Mouse (Mus musculus): ENCODE data around the gene Kansl3. TPM values are rescaled to one million over a fixed set of nuclear protein-coding genes. Genes with fewer than 3 reads are reported as not detected.

The Kansl3 gene
- polyA plus RNA-seq, 1 experiment, result 48.4 TPM

- Histone ChIP-seq H3K9ac (ENCODE audit: low read depth, poor library complexity, severe bottlenecking) (no peak overlapping the region), H3K27me3 (ENCODE audit: control insufficient read depth, insufficient read depth, low read length, poor library complexity, severe bottlenecking) (no peaks in the 10 kb centered on the region), H3K4me1 (ENCODE audit: control insufficient read depth, insufficient read depth, low read length) (no peaks in the 10 kb centered on the region), H3K27ac (ENCODE audit: insufficient read depth, low read length) (no peak overlapping the region), H3K36me3 (ENCODE audit: control insufficient read depth, insufficient read depth, low read length, poor library complexity, severe bottlenecking) (peaks cover 78% of the 10 kb centered on the region), H3K4me3 (ENCODE audit: low read depth, low read length) (no peak overlapping the region), H3K9me3 (replicated peaks; ENCODE audit: control insufficient read depth, insufficient read depth, low read length, poor library complexity, severe bottlenecking) (no peaks in the 10 kb centered on the region)
- TF ChIP-seq EP300 (IDR thresholded peaks at IDR 0.05; ENCODE audit: insufficient read depth, low read depth, low read length) (no peak), CTCF (IDR thresholded peaks at IDR 0.05; ENCODE audit: low read depth, low read length) (no peak)
These were observed 16.6 kb downstream of the Kansl3 start for GRCm38 (mm10) chr1:36352351-36352750.

DNA sequence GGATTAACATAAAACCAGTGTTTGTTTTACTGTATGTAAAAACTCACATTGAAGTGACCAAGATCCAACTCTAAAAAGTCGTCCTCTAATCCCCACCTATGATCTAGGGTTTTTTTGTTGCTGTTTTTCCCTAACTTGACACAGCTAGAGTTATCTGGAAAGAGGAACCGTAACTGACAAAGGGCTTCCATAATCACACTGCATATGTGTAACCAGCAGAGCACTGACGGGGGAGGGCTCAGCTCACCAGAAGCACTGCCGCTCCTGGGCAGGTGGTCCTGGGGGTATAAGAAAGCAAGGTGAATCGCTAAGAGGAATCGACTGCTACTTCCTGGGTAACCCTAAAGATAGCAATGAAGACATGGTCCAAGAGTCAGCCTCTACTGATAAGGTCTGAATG lies 26.4 kb downstream of the Kansl3 start:
- no peaks in the 10 kb centered on the region for H3K4me1 ChIP-seq (ENCODE audit: control insufficient read depth, insufficient read depth, low read length)
- H3K27ac ChIP-seq (ENCODE audit: insufficient read depth, low read length), result no peak overlapping the region
- TF ChIP-seq CTCF (IDR thresholded peaks at IDR 0.05; ENCODE audit: low read depth, low read length) (no peak), POLR2A (IDR thresholded peaks at IDR 0.05; ENCODE audit: insufficient read depth, low read length) (no peak), EP300 (IDR thresholded peaks at IDR 0.05; ENCODE audit: insufficient read depth, low read depth, low read length) (no peak)
- H3K4me3 ChIP-seq (ENCODE audit: low read depth, low read length), result no peak overlapping the region
- peaks cover 72% of the 10 kb centered on the region for H3K36me3 ChIP-seq (ENCODE audit: control insufficient read depth, insufficient read depth, low read length, poor library complexity, severe bottlenecking)
- H3K9ac ChIP-seq (ENCODE audit: low read depth, poor library complexity, severe bottlenecking), result no peak overlapping the region
- H3K27me3 ChIP-seq (ENCODE audit: control insufficient read depth, insufficient read depth, low read length, poor library complexity, severe bottlenecking), result no peaks in the 10 kb centered on the region
- no peaks in the 10 kb centered on the region for H3K9me3 ChIP-seq (replicated peaks; ENCODE audit: control insufficient read depth, insufficient read depth, low read length, poor library complexity, severe bottlenecking)

GRCm38 (mm10) chr1:36332955-36333887 lies 35.8 kb downstream of the Kansl3 start:
- TF ChIP-seq POLR2A (IDR thresholded peaks at IDR 0.05; ENCODE audit: insufficient read depth, low read length) (no peak), EP300 (IDR thresholded peaks at IDR 0.05; ENCODE audit: insufficient read depth, low read depth, low read length) (no peak), CTCF (IDR thresholded peaks at IDR 0.05; ENCODE audit: low read depth, low read length) (no peak)
- Histone ChIP-seq H3K4me1 (ENCODE audit: control insufficient read depth, insufficient read depth, low read length) (no peaks in the 10 kb centered on the region), H3K9me3 (replicated peaks; ENCODE audit: control insufficient read depth, insufficient read depth, low read length, poor library complexity, severe bottlenecking) (no peaks in the 10 kb centered on the region), H3K27ac (ENCODE audit: insufficient read depth, low read length) (no peak overlapping the region), H3K4me3 (ENCODE audit: low read depth, low read length) (no peak overlapping the region), H3K27me3 (ENCODE audit: control insufficient read depth, insufficient read depth, low read length, poor library complexity, severe bottlenecking) (no peaks in the 10 kb centered on the region), H3K36me3 (ENCODE audit: control insufficient read depth, insufficient read depth, low read length, poor library complexity, severe bottlenecking) (peaks cover 19% of the 10 kb centered on the region), H3K9ac (ENCODE audit: low read depth, poor library complexity, severe bottlenecking) (no peak overlapping the region)

DNA sequence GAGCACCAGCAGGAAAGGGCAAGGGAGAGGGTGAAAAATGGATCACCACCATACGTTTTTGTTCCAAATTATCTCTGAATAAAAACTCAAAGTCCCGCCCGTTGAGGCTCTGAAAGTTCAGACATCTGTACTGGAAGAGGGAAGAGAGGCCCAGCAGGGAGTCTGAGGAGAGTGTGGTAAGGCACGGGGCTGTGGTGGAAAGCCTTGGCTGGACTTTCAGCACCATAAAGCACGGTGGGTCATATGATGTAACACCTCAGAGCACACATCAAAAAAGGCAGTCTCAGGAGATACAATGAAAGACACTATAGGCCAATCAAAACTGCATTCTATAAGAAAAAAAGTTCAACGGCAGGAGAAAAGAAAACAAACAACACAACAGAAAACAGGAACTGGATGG lies 37.2 kb downstream of the Kansl3 start:
- Histone ChIP-seq H3K27me3 (ENCODE audit: control insufficient read depth, insufficient read depth, low read length, poor library complexity, severe bottlenecking) (no peaks in the 10 kb centered on the region), H3K4me3 (ENCODE audit: low read depth, low read length) (no peak overlapping the region), H3K27ac (ENCODE audit: insufficient read depth, low read length) (no peak overlapping the region), H3K4me1 (ENCODE audit: control insufficient read depth, insufficient read depth, low read length) (no peaks in the 10 kb centered on the region), H3K9ac (ENCODE audit: low read depth, poor library complexity, severe bottlenecking) (no peak overlapping the region), H3K36me3 (ENCODE audit: control insufficient read depth, insufficient read depth, low read length, poor library complexity, severe bottlenecking) (peaks cover 7% of the 10 kb centered on the region), H3K9me3 (replicated peaks; ENCODE audit: control insufficient read depth, insufficient read depth, low read length, poor library complexity, severe bottlenecking) (no peaks in the 10 kb centered on the region)
- TF ChIP-seq EP300 (IDR thresholded peaks at IDR 0.05; ENCODE audit: insufficient read depth, low read depth, low read length), result no peak
- TF ChIP-seq CTCF (IDR thresholded peaks at IDR 0.05; ENCODE audit: low read depth, low read length), result no peak
- TF ChIP-seq POLR2A (IDR thresholded peaks at IDR 0.05; ENCODE audit: insufficient read depth, low read length), result no peak

GRCm38 (mm10) chr1:36326815-36327214 lies 42.2 kb downstream of the Kansl3 start:
- H3K9ac ChIP-seq (ENCODE audit: low read depth, poor library complexity, severe bottlenecking), result no peak overlapping the region
- H3K4me3 ChIP-seq (ENCODE audit: low read depth, low read length), result no peak overlapping the region
- H3K36me3 ChIP-seq (ENCODE audit: control insufficient read depth, insufficient read depth, low read length, poor library complexity, severe bottlenecking), result no peaks in the 10 kb centered on the region
- TF ChIP-seq POLR2A (IDR thresholded peaks at IDR 0.05; ENCODE audit: insufficient read depth, low read length) (no peak), CTCF (IDR thresholded peaks at IDR 0.05; ENCODE audit: low read depth, low read length) (no peak), EP300 (IDR thresholded peaks at IDR 0.05; ENCODE audit: insufficient read depth, low read depth, low read length) (no peak)
- H3K4me1 ChIP-seq (ENCODE audit: control insufficient read depth, insufficient read depth, low read length), result no peaks in the 10 kb centered on the region
- H3K27me3 ChIP-seq (ENCODE audit: control insufficient read depth, insufficient read depth, low read length, poor library complexity, severe bottlenecking), result no peaks in the 10 kb centered on the region
- no peaks in the 10 kb centered on the region for H3K9me3 ChIP-seq (replicated peaks; ENCODE audit: control insufficient read depth, insufficient read depth, low read length, poor library complexity, severe bottlenecking)
- no peak overlapping the region for H3K27ac ChIP-seq (ENCODE audit: insufficient read depth, low read length)

- Histone ChIP-seq H3K9me3 (replicated peaks; ENCODE audit: control insufficient read depth, insufficient read depth, low read length, poor library complexity, severe bottlenecking) (no peaks in the 10 kb centered on the region), H3K27me3 (ENCODE audit: control insufficient read depth, insufficient read depth, low read length, poor library complexity, severe bottlenecking) (no peaks in the 10 kb centered on the region), H3K4me3 (ENCODE audit: low read depth, low read length) (no peak overlapping the region), H3K4me1 (ENCODE audit: control insufficient read depth, insufficient read depth, low read length) (no peaks in the 10 kb centered on the region), H3K27ac (ENCODE audit: insufficient read depth, low read length) (no peak overlapping the region), H3K9ac (ENCODE audit: low read depth, poor library complexity, severe bottlenecking) (no peak overlapping the region), H3K36me3 (ENCODE audit: control insufficient read depth, insufficient read depth, low read length, poor library complexity, severe bottlenecking) (no peaks in the 10 kb centered on the region)
- TF ChIP-seq EP300 (IDR thresholded peaks at IDR 0.05; ENCODE audit: insufficient read depth, low read depth, low read length), result no peak
- TF ChIP-seq POLR2A (IDR thresholded peaks at IDR 0.05; ENCODE audit: insufficient read depth, low read length), result no peak
- no peak for TF ChIP-seq CTCF (IDR thresholded peaks at IDR 0.05; ENCODE audit: low read depth, low read length)
These were observed 43.1 kb downstream of the Kansl3 start for GRCm38 (mm10) chr1:36325900-36326321.
